Mouse (Mus musculus) spleen, postnatal 36 days (tissue): ENCODE results near the gene Slc25a3.

Experiments
- DNase-seq, 2 experiments: peaks; one replicate each; pipeline ENCODE4 v3.0.0; 2022; ENCODE audit warnings: low spot score in 2 of 2, mixed read lengths in 1 of 2

Gene Slc25a3

GRCm38 (mm10) chr10:91094251-91095104 is 29.4 kb downstream of the Slc25a3 start:
- DNase-seq, result no peak

- DNase-seq, result no peak
Observed at GRCm38 (mm10) chr10:91092812-91093211, 31.0 kb downstream of the Slc25a3 start.

GRCm38 (mm10) chr10:91083393-91083927 is 40.4 kb downstream of the Slc25a3 start:
- no peak for DNase-seq

- DNase-seq, result peak; percentile 99 to 100
Observed at GRCm38 (mm10) chr10:91082550-91083392, 41.1 kb downstream of the Slc25a3 start, which contains the start of the genes Apaf1 and Ikbip. Gene Apaf1 (minus strand): TSS chr10:91082770. Gene Ikbip (plus strand): TSS chr10:91082940.

- DNase-seq, result no peak
Observed at GRCm38 (mm10) chr10:91081959-91082507, 41.8 kb downstream of the Slc25a3 start.

GRCm38 (mm10) chr10:91080540-91080939 is 43.3 kb downstream of the Slc25a3 start:
- no peak for DNase-seq

- DNase-seq, result no peak
Observed at GRCm38 (mm10) chr10:91076667-91077066, 47.2 kb downstream of the Slc25a3 start.

- no peak for DNase-seq
Observed at GRCm38 (mm10) chr10:91073345-91073744, 50.5 kb downstream of the Slc25a3 start.

GRCm38 (mm10) chr10:91071768-91072167 is 52.1 kb downstream of the Slc25a3 start:
- no peak for DNase-seq
